Mouse (Mus musculus) olfactory bulb, adult 2 months (tissue): ENCODE data around the gene Colq. TPM values are rescaled to one million over a fixed set of nuclear protein-coding genes. Genes with fewer than 3 reads are reported as not detected.

ENCODE experiments used
- H3K27ac ChIP-seq: fragments of 200-500 bp; 2 replicates; pipeline ENCODE4 v1.5.1; 2012; ENCODE audit warnings: low read depth, low read length; ENCODE audit not compliant: insufficient read depth
- H3K4me1 ChIP-seq: fragments of 200-500 bp; 2 replicates; pipeline ENCODE4 v1.6.1; 2012; ENCODE audit warnings: low read length; ENCODE audit not compliant: control insufficient read depth, insufficient read depth
- H3K4me3 ChIP-seq: fragments of 200-500 bp; 2 replicates; pipeline ENCODE4 v1.5.1; 2012; ENCODE audit warnings: mild to moderate bottlenecking, low read depth, low read length, moderate library complexity; ENCODE audit not compliant: insufficient read depth
- CTCF ChIP-seq: fragments of 200-500 bp; IDR thresholded peaks from 2 replicates; pipeline ENCODE4 v1.5.1; 2012; ENCODE audit warnings: low read depth, mild to moderate bottlenecking, low read length, moderate library complexity; ENCODE audit not compliant: insufficient read depth
- POLR2A ChIP-seq: fragments of 200-500 bp; IDR thresholded peaks from 2 replicates; pipeline ENCODE4 v1.6.1; 2012; ENCODE audit warnings: mild to moderate bottlenecking, low read depth, low read length, moderate library complexity; ENCODE audit not compliant: insufficient read depth
- WGBS: fragments of 180-500 bp; shearing (Covaris S2); methylation state at CpG from one replicate; pipeline ENCODE4 v1.1.7; 2018; 5-methylcytosine and 5-hydroxymethylcytosine counted together
- polyA plus RNA-seq: library from polyadenylated mRNA; stranded (reverse); fragments of >200 nt; gene quantifications from 2 replicates; pipeline ENCODE4 v1.2.4, GENCODE M21; 2012; ENCODE audit warnings: low replicate concordance; ENCODE audit not compliant: missing spikeins, insufficient read depth, insufficient read length

Colq gene
- polyA plus RNA-seq, result not detected in 2 replicates

DNA sequence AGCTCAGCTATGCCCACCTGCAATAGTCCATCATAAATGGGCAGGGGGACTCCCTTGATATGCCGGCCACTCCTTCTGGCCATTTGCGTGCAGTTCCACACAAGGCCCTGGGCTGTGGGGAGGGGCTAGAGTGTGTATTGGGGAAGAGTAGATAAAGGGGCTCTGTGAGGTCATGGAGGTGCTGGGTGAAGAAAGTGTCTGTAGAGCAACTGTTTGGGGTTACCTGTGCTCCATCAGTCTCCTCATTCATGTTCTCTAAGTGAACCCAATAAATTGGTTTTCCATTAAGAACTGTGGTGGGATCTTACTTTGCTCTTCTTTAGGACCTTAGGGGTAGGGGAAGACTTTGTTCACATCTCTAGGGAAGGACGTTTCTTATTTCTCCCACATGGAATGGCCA lies at the start of gene Colq:
Gene Colq (minus strand): TSS at position 101 of the 400 bp plus-strand sequence.
- no peak for TF ChIP-seq CTCF
- TF ChIP-seq POLR2A, result no peak
- 92% methylated on average over 3 of the region's 3 CpGs for WGBS
- Histone ChIP-seq H3K4me1 (no peaks in the 10 kb centered on the region), H3K4me3 (no peak within 1 kb of the TSS), H3K27ac (no peak within 1 kb of the TSS)

DNA sequence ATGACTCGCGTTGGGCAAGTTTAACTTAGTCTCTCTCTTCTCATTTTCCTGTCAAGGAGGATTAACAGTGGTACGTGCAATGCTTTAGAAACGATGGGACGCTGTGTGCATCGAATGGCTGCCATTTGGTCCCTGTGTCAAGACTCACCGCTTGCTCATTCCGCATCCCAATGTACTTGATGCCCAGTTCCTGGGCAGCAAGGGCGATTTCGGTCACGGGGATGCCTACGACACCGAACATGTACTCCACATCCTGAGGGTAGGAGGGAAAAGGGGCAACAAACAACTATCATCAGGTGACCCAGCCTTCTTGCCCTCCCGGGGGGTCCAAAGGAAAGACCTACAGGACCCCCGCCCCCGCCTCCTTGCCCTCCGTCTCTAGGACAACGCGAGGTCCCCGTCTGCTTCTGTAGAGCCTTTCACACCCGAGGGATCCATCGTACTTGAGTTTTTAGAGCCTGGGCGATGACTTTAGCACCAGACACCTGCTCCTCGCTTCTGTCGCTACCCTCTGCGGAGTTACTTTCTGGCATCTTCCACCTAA lies 49.3 kb upstream of the Colq start, which contains the start of gene Gm49387:
Gene Gm49387 (minus strand): TSS at position 533 of the 544 bp plus-strand sequence.
- Histone ChIP-seq H3K4me1 (peaks cover 5% of the 10 kb centered on the region; the same call in 1 of the 2 replicates), H3K27ac (peak within 1 kb of the TSS; percentile 68; the same call in 1 of the 2 replicates), H3K4me3 (peak within 1 kb of the TSS; percentile 83)
- WGBS, result 2% methylated on average over 26 of the region's 26 CpGs
- TF ChIP-seq POLR2A (no peak), CTCF (no peak)

DNA sequence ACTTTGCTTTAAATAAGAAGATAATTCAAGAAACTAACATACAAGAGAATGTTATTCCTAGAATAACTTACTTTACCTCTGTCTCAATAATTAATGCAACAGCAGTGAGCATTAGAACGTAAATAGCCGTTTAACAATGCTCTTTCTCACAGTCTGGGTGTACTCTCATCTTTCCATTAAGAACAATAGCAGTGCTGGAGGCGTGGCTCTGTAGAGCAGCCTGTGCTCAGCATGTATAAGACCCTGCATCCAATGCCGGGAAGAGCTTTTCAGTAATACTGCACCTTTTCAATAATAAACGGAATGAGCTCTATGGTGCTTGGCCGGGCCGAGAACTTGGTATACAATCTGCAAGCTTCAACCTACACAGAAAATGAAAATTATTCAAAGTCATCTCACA lies 39.5 kb upstream of the Colq start:
- WGBS, result 29% methylated on average over 7 of the region's 7 CpGs
- TF ChIP-seq CTCF, result no peak
- TF ChIP-seq POLR2A, result no peak
- H3K27ac ChIP-seq, result no peak overlapping the region

DNA sequence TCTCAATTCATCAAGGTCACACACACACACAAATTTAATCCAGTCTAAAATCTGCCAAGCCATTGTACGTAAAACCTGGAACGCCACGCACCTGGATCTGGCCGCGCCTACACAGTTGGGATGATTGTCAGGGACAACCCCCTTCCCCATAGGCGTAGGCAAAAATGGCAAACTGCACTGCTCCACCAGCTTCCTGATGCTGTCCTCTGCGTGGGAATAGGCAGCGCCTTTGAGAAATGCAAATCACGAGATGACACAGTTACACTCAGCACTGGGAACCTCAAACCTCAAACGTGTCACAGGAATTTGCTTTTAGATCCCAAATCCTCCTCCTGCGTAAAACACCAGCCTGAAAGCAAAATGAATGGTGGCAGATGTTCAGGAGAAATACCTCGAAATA lies 31.6 kb upstream of the Colq start:
- Histone ChIP-seq H3K4me1 (no peaks in the 10 kb centered on the region), H3K4me3 (no peak overlapping the region), H3K27ac (no peak overlapping the region)
- no peak for TF ChIP-seq POLR2A
- TF ChIP-seq CTCF, result no peak
- WGBS, result 85% methylated on average over 12 of the region's 12 CpGs

More for the DNA sequence above, 39.5 kb upstream of the Colq start:
- H3K4me3 ChIP-seq, result no peak overlapping the region
- H3K4me1 ChIP-seq, result no peaks in the 10 kb centered on the region

DNA sequence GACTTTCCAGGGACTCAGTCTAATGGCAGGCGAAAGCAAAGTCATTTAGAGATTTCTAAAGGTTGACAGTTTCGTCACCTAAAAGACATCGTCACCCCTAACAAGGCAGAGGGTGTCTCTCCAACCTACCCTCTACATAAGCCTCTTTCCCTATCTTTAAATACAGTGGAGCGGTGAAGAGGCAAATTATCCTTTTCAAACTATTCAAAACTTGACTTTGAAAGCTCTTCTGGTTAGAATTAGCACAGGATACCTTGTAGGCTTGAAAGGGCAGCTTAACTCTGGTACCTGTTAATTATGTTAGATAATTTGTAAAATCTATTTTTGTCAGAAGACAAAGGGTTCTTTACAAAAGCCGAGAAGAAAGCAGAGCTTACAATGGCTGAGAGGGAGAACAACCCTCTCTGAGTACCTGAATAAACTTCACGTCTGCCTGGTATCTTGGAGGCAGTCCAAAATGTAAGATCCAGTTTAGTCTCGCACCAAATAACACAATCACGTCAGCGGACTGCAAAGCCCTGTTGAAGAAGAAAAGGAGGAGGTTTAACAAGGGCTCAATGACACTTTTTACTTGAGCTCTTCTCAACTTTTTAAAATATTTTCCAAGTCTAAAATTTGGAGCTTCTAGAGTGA lies 29.6 kb upstream of the Colq start:
- H3K4me3 ChIP-seq, result no peak overlapping the region
- H3K27ac ChIP-seq, result no peak overlapping the region
- TF ChIP-seq CTCF (no peak), POLR2A (no peak)
- 45% methylated on average over 9 of the region's 9 CpGs for WGBS
- H3K4me1 ChIP-seq, result no peaks in the 10 kb centered on the region

DNA sequence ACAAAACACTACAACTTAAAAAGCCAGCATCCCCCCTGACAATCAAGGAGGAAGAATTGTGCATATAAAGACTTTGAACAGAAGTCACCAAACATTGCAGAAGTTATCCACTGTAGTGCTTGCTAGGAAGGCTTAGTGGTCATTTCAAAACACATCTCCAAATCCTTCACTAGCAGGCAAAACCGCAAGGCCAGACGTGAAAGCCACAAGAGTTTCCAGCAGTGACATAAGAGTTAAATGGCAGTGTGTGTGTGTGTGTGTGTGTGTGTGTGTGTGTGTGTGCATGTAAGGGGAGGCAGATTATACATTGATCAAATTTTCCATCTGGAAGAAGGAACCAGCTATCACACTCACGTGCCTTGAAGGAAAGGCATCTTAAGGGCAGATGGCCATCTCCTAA lies 26.9 kb upstream of the Colq start:
- no peak overlapping the region for H3K27ac ChIP-seq
- H3K4me3 ChIP-seq, result no peak overlapping the region
- no peaks in the 10 kb centered on the region for H3K4me1 ChIP-seq
- WGBS, result 92% methylated on average over 3 of the region's 3 CpGs
- TF ChIP-seq CTCF (no peak), POLR2A (no peak)

DNA sequence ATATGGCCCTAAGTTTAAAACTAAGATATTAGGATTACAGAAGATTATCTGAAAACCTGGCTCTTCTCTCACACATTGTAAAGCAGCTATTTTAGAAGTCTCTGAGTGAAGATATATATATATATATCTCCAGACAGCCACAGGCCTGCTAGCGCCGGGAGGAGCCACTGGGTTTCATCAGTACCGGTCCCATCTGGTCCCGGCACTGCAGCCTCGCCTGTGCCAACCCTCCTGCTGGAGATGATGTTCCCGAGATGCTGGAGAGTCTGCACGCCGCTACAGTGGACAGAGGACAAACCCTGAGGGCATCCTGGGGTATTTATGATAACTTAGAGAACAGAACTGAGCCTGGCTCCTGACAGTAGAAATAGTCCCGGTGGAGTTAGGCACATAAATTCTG lies 26.1 kb upstream of the Colq start:
- TF ChIP-seq POLR2A, result no peak
- no peak for TF ChIP-seq CTCF

DNA sequence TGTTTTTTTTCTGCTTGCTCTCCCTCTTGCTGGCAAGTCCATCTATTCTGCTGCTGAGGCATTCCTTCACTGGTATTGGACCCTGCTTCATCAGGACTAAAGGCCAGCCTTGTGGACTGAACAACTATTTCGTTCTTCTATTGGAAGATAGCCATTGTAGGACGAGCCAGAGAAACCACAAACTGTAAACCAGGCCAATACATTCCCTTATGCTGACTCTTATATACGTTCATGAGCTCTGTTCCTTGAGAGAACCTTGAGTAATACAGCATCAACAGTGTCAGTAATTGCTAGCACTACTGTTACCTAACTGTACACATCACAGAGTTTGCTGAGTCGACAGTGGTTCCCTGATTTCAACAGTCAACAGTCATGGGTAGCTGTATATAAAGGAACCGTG lies 22.5 kb upstream of the Colq start:
- no peaks in the 10 kb centered on the region for H3K4me1 ChIP-seq
- H3K27ac ChIP-seq, result no peak overlapping the region
- 87% methylated on average over 5 of the region's 5 CpGs for WGBS
- H3K4me3 ChIP-seq, result no peak overlapping the region
- TF ChIP-seq POLR2A (no peak), CTCF (no peak)

More for the DNA sequence above, 26.1 kb upstream of the Colq start:
- Histone ChIP-seq H3K27ac (no peak overlapping the region), H3K4me3 (no peak overlapping the region), H3K4me1 (no peaks in the 10 kb centered on the region)
- WGBS, result 92% methylated on average over 9 of the region's 9 CpGs

DNA sequence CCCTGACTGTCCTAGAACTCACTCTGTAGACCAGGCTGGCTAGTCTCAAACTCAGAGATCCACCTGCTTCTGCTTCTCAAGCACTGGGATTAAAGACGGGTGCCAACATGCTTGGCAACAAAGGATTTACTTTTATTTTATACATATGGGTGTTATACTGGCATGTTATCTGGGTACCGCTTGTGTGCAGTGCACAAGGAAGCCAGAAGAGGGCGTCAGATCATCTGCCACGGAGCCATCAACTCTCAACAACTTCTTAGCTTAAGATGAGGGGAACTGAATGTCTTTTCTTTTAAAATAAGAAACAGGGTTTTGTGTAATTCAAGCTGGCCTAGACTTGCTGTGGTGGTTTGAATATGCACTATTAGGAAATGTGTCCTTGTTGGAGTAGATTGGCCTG lies 20.8 kb upstream of the Colq start:
- 71% methylated on average over 4 of the region's 4 CpGs for WGBS
- TF ChIP-seq CTCF, result no peak
- TF ChIP-seq POLR2A, result no peak
- no peak overlapping the region for H3K4me3 ChIP-seq
- no peaks in the 10 kb centered on the region for H3K4me1 ChIP-seq
- no peak overlapping the region for H3K27ac ChIP-seq

DNA sequence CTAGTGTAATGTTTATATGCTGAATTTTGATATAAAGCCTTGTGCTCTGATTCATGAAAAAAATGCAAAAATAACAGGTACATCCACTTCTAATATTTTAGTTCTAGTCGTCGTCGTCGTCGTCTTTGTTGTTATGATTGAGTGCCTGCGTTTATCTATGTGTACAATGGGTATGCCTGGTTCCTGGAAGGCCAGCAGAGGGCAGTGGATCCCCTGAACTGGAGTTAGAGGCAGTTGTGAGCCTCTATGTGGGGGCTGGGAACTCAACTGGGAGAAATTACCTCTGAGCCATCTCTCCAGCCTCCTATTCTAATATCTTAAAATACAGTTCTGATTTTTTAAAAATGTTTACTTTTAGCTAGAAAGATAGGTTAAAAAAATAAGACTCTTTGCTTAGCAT lies 14.4 kb upstream of the Colq start:
- no peak overlapping the region for H3K4me3 ChIP-seq
- 60% methylated on average over 6 of the region's 6 CpGs for WGBS
- no peak overlapping the region for H3K27ac ChIP-seq
- TF ChIP-seq POLR2A, result no peak
- TF ChIP-seq CTCF, result no peak
- H3K4me1 ChIP-seq, result no peaks in the 10 kb centered on the region
